Mouse (Mus musculus) CD4-positive, CD25-positive, alpha-beta regulatory T cell, adult 4 months (primary cell): ENCODE results near the gene Pan3. TPM values are rescaled to one million over a fixed set of nuclear protein-coding genes. Genes with fewer than 3 reads are reported as not detected.
"Not testable (repeated sequence)": the region's sequence is repeated elsewhere in the genome, so short reads cannot be mapped to it uniquely, and the experiment has no call there.

ENCODE experiments used
- ATAC-seq: one replicate; pipeline ENCODE4 v1.8.0; 2017
- polyA plus RNA-seq, 2 experiments: library from polyadenylated mRNA; unstranded; fragments of 100-300 nt; shearing (Covaris generic); gene quantifications; one replicate each; pipeline ENCODE4 v1.2.1; 2017

Pan3 gene
- polyA plus RNA-seq, 2 experiments from 2014 or later: 180 to 227 TPM

DNA sequence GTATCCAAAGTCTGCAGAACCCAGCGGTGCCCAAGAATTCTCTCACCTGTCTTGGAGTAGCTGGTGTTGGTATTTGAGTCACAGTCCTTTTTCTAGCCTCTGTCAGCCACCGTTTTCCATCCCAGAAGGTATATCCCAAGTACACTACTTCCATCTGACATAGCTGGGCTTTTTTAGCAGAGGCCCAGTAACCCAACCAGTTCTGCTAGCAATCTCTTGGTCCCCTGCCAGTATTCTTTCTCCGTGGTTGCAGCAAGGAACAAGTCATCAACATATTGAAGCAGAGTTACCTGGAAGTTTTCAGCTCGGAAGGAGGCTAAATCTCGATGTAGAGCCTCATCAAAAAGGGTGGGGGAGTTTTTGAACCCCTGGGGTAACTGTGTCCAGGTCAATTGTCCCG lies 127.7 kb downstream of the Pan3 start:
- not testable (repeated sequence) for ATAC-seq

DNA sequence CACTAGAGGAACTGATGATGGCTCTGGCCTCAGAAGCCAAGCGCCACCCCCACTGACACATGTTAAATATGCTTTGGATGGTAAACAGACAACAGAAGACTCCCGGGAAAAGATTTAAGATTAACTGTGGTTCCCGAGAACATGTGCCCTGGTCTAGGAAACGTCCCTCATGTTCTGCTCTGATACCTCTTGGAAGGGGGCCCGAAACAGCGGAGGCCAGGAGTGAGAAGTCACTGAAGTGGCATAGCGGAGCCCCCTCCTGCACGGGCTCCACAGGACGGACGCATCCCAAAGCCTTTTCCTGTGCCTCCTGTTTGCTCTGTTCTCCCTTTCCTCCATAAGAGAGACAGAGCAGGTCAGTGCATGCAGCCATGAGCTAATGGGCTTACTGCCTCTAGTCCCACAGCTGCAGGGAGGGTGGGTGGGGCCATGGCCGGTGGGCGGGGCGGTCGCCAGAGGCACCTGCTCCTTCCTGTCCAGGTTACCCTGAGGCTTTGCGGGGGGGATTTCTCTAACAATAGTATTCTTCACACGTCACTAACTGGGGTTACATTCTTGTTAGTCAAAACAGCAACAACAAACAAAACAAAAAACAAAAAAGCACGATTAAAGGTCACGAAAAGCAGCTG lies 133.7 kb downstream of the Pan3 start:
- peak; percentile 79 for ATAC-seq

DNA sequence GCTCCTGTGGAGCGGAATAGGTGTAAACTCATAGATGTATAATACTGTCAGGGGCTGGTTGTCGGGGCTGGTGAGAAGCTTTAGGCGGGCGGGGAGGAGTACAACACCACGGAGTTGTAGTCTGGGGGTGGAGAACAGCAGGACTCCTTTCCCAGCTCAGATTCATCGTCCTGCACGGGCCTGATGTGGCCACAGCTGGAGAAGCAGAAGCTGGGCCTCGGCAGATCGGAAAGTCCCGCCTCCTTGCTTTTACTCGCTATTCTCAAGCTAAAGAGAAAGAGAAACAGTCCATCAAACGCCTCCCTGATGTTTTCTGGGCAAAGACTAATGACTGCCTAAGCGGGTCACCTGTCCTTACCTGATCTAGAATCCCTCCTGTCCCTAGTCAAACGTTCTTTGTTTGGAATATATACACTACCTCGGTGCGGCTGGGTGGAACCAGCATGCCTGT lies 134.2 kb downstream of the Pan3 start:
- peak; percentile 86 for ATAC-seq

DNA sequence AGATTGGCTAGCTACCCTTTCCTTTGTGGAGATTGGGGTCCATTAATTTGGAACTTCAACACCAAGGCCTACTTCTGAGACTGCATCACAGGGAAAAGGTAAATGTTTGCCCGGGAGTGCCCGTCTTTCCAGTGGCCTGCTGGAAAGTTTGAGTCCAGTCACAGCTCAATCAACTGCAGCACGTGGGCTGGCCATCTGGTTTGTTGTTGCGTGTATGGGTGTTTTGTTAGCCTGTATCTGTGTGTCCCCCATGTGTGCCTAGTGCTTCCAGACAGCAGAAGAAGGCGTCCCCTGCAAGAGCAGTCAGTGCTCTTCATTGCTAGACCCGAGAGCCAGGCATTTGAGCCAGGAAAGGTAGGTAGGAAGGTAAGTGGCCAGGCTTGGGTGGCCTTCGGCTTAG lies 135.5 kb downstream of the Pan3 start:
- no peak for ATAC-seq

DNA sequence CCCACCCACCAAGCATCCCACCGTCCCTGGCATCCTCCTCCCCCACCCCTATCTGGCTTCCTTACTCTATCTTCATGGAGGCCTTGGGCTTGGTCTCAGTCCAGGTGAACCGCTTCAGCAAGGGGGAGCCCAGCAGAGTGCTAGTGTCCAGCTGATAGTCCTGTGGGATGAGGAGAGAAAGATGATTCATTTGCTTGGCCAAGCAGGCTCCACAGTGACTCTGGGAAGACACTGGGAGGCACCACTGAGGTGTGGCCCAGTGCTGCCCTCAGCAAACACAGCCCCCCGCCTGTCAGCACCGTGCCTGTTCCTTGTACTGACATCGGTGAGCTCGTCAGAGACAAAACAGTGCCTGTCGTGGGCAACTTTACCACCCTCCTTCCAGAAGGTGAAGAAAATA lies 136.4 kb downstream of the Pan3 start:
- no peak for ATAC-seq

DNA sequence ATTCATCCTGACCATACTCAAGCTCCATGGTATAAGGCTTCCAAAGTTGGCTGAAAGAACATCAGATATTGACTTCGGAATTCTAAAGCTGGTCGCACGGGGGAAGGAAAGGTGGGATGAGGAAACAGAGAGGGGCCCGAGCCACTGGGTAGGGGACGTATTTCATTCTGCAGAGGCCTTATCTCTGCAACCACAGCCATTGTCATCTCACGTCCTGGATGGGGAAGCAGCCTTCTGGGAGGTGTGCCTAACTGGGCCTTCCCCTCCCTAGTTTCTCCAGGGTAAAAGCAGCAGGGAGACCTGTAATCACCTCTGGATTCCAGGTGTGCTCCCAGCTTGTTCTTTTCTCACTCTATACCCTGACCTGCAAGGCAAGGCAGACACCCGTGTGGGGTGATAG lies 142.7 kb downstream of the Pan3 start:
- ATAC-seq: no peak

DNA sequence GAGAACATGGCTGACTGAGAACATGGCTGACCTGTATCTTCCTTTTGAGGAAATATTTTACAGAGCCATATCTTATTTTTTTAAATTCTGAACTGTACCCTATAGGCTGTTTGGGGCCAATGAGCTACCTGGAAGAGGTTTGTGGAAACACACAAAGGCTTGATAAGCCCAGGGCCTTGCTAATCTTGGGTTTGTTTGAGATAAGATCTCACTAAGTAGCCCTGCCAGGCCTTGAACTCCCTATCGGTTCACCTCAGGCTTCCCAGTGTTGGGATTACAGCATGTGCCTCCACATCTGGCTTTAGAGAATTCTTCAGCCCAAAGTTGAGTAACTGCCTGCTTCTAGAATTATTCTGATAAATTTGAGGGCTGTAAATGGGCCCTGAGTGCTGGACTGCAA lies 143.6 kb downstream of the Pan3 start:
- ATAC-seq: no peak

DNA sequence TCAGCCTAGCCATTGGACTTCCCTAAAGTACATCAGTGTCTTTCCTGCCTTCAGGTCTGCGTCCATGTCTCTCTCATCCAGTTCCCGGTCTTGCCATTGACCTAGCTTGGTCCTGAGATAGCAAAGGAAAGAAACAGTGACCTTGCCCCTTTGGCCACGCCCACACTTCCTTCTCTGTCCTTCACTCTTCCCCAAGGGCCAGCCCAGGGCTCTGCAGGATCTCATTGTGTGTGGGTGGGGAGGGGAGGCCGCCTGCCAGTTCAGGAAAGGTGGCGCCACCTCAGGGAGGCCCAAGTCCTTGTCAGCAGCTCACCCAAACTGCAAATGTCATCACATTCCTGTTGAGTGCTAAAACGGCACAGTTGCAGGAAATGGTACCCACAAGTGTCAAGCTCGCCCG lies 144.6 kb downstream of the Pan3 start:
- no peak for ATAC-seq

DNA sequence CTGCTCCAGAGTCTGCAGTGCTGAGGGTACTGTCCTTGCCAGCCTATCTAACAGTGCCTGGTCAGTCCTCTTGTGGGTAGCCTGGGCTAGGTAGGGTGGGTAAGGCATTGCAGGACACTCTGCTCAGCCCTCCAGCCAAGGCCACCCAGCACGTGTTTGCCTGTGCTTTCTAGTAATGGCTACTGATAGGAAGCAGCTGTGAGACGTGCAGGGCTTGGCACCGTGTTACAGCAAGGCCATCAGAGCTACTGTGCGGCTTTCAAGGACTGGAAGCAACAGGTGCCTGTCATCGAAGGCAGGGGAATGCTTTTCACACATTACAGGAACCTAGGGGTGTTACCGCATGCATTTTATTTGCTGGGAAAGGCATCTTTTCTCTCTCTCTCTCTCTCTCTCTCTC lies 147.0 kb downstream of the Pan3 start:
- no peak for ATAC-seq

DNA sequence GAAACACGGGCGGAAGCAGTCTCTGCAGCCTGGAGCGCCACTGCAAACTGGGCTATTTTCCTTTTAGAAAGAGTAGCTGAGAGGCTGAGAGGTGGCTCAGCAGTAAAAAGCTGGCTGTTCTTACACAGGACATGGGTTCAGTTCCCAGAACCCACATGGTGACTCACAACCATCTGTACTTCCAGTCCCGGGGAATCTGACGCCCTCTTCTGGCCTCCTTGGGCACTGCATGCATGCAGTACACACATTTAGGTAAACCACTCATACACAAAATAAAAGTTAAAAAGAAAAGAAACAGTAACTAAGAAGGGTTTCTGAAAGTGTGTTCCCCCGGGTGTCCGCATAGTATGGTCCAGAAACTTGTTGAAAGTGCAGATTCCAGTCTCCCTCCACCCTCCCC lies 149.2 kb downstream of the Pan3 start:
- no peak for ATAC-seq

DNA sequence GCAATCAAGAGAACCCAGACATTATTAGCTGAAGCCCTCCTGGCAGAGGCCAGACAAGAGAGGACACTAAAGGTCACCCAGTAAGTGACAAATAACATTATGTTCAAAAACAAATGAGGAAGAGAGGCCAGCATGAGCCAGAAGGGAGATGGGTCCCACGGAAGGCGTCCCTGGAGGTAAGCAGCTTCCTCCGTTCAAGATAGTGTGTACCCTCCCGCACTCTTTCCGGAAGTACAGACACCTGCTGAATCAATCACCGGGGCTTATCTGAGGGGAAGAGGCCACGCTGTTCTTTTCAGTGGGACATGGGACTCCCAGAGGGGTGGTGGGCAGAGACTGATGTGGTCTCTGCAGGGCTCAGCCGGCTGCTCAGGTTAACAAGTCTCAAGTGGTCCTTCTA lies 149.7 kb downstream of the Pan3 start:
- ATAC-seq: no peak

DNA sequence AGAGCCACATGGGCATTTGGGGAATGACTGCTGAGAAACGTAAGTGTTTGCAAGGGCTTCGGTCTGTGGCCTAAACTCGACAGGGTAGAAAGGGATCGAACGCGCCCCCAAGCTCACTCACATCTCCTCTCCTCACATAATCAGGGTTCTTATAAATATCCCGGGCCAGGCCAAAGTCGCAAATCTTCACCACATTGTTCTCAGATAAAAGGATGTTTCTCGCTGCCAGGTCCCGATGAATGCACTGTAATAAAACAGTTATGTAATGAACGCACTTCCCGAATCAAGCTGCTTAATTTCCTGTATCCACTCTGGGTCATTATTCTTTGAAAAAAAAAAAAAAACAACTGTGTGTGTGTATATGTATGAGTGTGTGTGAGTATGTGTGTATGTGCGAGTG lies 150.2 kb downstream of the Pan3 start:
- ATAC-seq: no peak

DNA sequence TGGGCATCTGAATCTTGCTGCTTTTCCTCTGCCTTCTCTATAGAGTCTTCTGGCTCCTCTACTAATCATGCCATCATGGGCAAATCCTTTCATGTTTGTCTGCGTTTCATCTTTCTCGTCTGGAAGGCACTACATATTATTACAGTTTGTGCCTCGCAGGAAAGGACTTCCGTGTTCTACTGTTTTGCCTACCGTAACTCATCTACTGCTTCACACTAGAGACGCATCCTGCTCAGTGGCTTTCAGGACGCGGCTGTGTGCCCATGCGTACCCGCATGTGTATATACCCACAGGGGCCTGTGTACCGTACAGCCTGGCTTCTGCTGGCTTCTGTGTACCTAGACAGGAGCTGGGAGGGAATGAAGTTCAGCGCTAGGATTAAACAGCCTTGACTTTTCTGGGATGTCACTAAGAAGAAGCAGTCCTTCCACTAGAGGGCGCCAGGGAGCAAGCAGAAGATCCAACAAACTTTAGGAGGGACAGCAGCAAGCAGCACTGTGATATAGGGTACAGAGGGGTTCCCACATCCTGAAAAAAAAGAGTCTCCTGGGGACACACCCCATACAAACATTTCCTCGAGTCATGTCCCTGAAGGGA lies 153.8 kb downstream of the Pan3 start:
- ATAC-seq: peak; percentile 39

DNA sequence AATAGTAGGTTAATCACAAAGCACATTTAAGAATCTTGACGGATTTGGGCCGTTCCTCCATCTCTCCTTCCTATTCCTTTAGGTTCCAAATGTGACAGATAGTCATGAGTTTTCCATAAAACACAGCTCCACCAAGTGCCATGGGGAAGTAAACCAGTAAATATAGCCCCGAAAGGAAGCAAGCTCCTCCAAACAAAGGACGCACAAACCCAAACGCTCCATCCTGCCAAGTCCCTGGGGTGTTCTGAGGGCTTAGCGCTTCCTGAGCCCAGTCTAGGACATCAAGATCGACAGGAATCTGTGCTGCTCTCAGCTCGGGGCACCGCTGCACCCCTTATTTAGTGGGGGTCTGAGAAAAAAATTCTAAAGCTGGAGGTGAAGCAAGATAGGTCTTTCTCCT lies 154.7 kb downstream of the Pan3 start:
- no peak for ATAC-seq

DNA sequence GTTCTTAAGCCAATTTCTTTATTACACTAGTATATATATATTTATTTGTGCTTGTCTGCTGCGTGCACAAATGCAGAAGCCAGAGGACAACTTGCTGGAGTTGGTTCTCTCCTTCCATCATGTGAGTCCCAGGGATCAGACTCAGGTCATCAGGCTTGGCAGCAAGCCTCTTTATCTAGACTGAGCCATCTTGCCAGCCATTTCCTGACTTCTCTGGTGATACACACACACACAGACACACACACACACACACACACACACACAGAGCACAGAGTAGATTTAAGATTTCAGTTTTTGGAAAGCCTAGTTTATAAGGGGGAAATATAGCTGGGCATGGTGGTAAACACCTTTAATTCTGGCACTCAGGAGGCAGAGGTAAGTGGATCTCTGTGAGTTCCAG lies 155.1 kb downstream of the Pan3 start:
- ATAC-seq: no peak

DNA sequence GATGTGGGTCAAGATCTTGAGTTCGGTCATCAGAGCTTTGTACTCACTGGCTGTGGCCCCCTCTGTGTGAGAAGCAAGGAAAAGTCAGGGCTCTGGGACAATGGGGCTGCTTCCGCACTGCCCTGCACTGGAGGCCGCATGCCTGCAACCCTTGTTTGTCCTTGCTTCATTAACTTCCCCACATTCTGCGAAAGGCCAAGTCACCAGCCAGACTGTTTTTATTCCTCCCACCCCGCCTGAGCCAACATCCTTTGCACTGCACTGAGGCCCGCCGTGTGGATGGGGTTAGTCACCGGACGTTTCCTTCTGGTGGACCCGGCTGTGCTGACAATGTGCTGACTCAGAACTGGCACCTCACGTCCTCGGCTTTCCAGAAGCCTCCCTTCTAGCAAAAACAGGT lies 159.9 kb downstream of the Pan3 start:
- no peak for ATAC-seq

DNA sequence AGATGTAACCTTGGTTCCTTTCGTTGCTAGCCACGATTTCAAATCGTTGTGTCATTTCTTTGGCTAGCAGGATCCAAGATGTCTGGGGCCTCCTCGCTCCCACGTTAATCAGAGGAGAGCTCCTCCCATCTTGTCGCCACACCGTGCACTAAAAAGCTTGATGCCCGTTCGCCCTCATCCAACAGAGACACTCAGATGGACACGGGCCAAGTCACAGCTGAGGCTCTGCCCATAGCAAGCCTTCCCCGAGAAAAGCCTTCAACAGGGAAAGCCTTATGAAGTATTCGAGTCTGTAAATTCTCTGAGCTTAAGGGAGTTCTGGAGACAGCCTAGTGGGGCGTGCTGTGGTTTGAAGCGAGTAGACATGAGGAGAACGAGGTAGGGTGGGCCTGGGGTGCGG lies 167.9 kb downstream of the Pan3 start:
- ATAC-seq: no peak

Other genes with a start within 250 kb of the Pan3 start
- not detected for gene Gsx1, start 241.5 kb upstream of the Pan3 start, polyA plus RNA-seq
- not detected for gene Pdx1, start 160.2 kb upstream of the Pan3 start, polyA plus RNA-seq
- not detected for gene Cdx2, start 122.9 kb upstream of the Pan3 start, polyA plus RNA-seq
- gene Urad, start 107.7 kb upstream of the Pan3 start, polyA plus RNA-seq: not detected
- under 1 TPM in 1 of 2 experiments, not detected in 1; 0.37 TPM for gene Flt3, start 29.7 kb upstream of the Pan3 start, polyA plus RNA-seq